ENCODE assay signal across 11 mouse cellular contexts in genomic region chr7:66623436-66623835, GRCm38 (mm10).
DNase-seq lines count a peak whose midpoint lies in the region; ATAC-seq and TF ChIP-seq lines count a peak whose summit lies in the region.
"Had no signal": no experiment of that assay in that cellular context is flagged by ENCODE, and none has a peak within 500 bp of the region (broad histone marks: within the 10 kb centered on the region; RNA-seq: fewer than 3 reads in every experiment).

No protein-coding gene starts in this region.

- peak; percentile 49 for DNase-seq in limb, embryonic 11.5 days (ENCODE audit: low spot score)
- DNase-seq in limb, embryonic 10.5 days (ENCODE audit: low spot score) = no peak
- DNase-seq in forelimb bud, embryonic 11.5 days (ENCODE audit: low read depth, low spot score) = peak; percentile 59
- DNase-seq in urinary bladder, postnatal 4 days (ENCODE audit: low spot score in 2 of 2) = no peak
- DNase-seq in spleen, adult 18-20 months = no peak
- DNase-seq: cerebellum, adult 9-11 months; retina, postnatal 1 day had no signal

- 52% methylated on average over 3 of the region's 3 CpGs for WGBS in limb, embryonic 11.5 days
- 53% methylated on average over 3 of the region's 3 CpGs for WGBS in limb, embryonic 10.5 days
- 41% methylated on average over 3 of the region's 3 CpGs for WGBS in intestine, postnatal 0 days
- 42% methylated on average over 3 of the region's 3 CpGs for WGBS in stomach, embryonic 16.5 days

- no peak overlapping the region for H3K27ac ChIP-seq in limb, embryonic 11.5 days (replicated peaks; ENCODE audit: low read depth, low read length)
- H3K27ac ChIP-seq in limb, embryonic 10.5 days = no peak overlapping the region
- H3K27ac ChIP-seq in intestine, postnatal 0 days (ENCODE audit: low read depth, low read length) = no peak overlapping the region
- peak overlapping the region; percentile 75 for H3K27ac ChIP-seq in stomach, embryonic 16.5 days (ENCODE audit: low read length)
- H3K27ac ChIP-seq: limb, embryonic 15.5 days had no signal

- TF ChIP-seq CTCF in intestine, postnatal 0 days (IDR thresholded peaks at IDR 0.05; ENCODE audit: low read depth) = no peak

- no peaks in the 10 kb centered on the region for H3K9me3 ChIP-seq in limb, embryonic 11.5 days (ENCODE audit: control insufficient read depth, low read length)
- H3K9me3 ChIP-seq in limb, embryonic 10.5 days (replicated peaks) = no peaks in the 10 kb centered on the region
- no peaks in the 10 kb centered on the region for H3K9me3 ChIP-seq in intestine, postnatal 0 days (ENCODE audit: control insufficient read depth)
- no peaks in the 10 kb centered on the region for H3K9me3 ChIP-seq in stomach, embryonic 16.5 days (replicated peaks; ENCODE audit: control insufficient read depth, low read length)
- H3K9me3 ChIP-seq: limb, embryonic 15.5 days had no signal

- ATAC-seq in limb, embryonic 11.5 days (ENCODE audit: insufficient number of reproducible peaks, low FRiP score, low TSS enrichment, low read depth) = no peak
- 0 out of 2 replicates have a peak, but pooled peaks have one; percentile 19 for ATAC-seq in intestine, postnatal 0 days
- ATAC-seq in stomach, embryonic 16.5 days (ENCODE audit: insufficient read depth, low FRiP score) = peak; percentile 53
- ATAC-seq: forebrain, embryonic 14.5 days had no signal

- H3K4me2 ChIP-seq in limb, embryonic 11.5 days (ENCODE audit: low read depth, severe bottlenecking) = no peak overlapping the region
- no peak overlapping the region for H3K4me2 ChIP-seq in intestine, postnatal 0 days (replicated peaks; ENCODE audit: low read depth)
- no peak overlapping the region for H3K4me2 ChIP-seq in stomach, embryonic 16.5 days (ENCODE audit: low read depth, low read length)
- H3K4me2 ChIP-seq: limb, embryonic 15.5 days had no signal

- no peak overlapping the region for H3K4me3 ChIP-seq in limb, embryonic 11.5 days (ENCODE audit: low read depth, low read length)
- H3K4me3 ChIP-seq in limb, embryonic 10.5 days = no peak overlapping the region
- no peak overlapping the region for H3K4me3 ChIP-seq in intestine, postnatal 0 days (ENCODE audit: low read depth, low read length)
- H3K4me3 ChIP-seq in stomach, embryonic 16.5 days (replicated peaks; ENCODE audit: low read length) = no peak overlapping the region
- H3K4me3 ChIP-seq: limb, embryonic 15.5 days had no signal

- H3K9ac ChIP-seq in limb, embryonic 11.5 days (ENCODE audit: low read length) = no peak overlapping the region
- H3K9ac ChIP-seq in intestine, postnatal 0 days (ENCODE audit: low read depth, low read length) = no peak overlapping the region
- no peak overlapping the region for H3K9ac ChIP-seq in stomach, embryonic 16.5 days (ENCODE audit: low read length)
- H3K9ac ChIP-seq: limb, embryonic 15.5 days had no signal

- H3K4me1 ChIP-seq in limb, embryonic 11.5 days (ENCODE audit: control insufficient read depth, insufficient read depth, low read length) = 0 out of 2 replicates have a peak, but pooled peaks cover 2% of the 10 kb centered on the region
- peaks cover 8% of the 10 kb centered on the region for H3K4me1 ChIP-seq in limb, embryonic 10.5 days
- H3K4me1 ChIP-seq in intestine, postnatal 0 days (replicated peaks; ENCODE audit: control insufficient read depth, insufficient read depth, low read length) = no peaks in the 10 kb centered on the region
- H3K4me1 ChIP-seq in stomach, embryonic 16.5 days (ENCODE audit: control insufficient read depth, insufficient read depth, low read length) = no peaks in the 10 kb centered on the region
- H3K4me1 ChIP-seq: limb, embryonic 15.5 days had no signal

- H3K27me3 ChIP-seq in limb, embryonic 11.5 days (ENCODE audit: control insufficient read depth, insufficient read depth, low read length) = no peaks in the 10 kb centered on the region
- no peaks in the 10 kb centered on the region for H3K27me3 ChIP-seq in limb, embryonic 10.5 days (ENCODE audit: low read depth, poor library complexity, severe bottlenecking)
- H3K27me3 ChIP-seq in intestine, postnatal 0 days (replicated peaks; ENCODE audit: control insufficient read depth, insufficient read depth, low read length) = no peaks in the 10 kb centered on the region
- no peaks in the 10 kb centered on the region for H3K27me3 ChIP-seq in stomach, embryonic 16.5 days (ENCODE audit: control insufficient read depth, insufficient read depth, low read length)
- H3K27me3 ChIP-seq: limb, embryonic 15.5 days had no signal

- no peaks in the 10 kb centered on the region for H3K36me3 ChIP-seq in limb, embryonic 11.5 days (ENCODE audit: control insufficient read depth, insufficient read depth, low read length)
- H3K36me3 ChIP-seq in limb, embryonic 10.5 days = no peaks in the 10 kb centered on the region
- no peaks in the 10 kb centered on the region for H3K36me3 ChIP-seq in intestine, postnatal 0 days (ENCODE audit: control insufficient read depth, insufficient read depth)
- H3K36me3 ChIP-seq in stomach, embryonic 16.5 days (ENCODE audit: control insufficient read depth, insufficient read depth, low read length) = no peaks in the 10 kb centered on the region
- H3K36me3 ChIP-seq: limb, embryonic 15.5 days had no signal

Comparison
In these comparisons a context has a peak if more than half of its experiments do, and no peak if none do; other contexts are left out.
1. DNase-seq: peak in limb, embryonic 11.5 days (single experiment) and forelimb bud, embryonic 11.5 days (single experiment); none in limb, embryonic 10.5 days (single experiment), urinary bladder, postnatal 4 days (0 of 2) and spleen, adult 18-20 months (0 of 2).